Mouse (Mus musculus) stomach, embryonic 14.5 days (tissue): ENCODE results near the gene Slc38a4. TPM values are rescaled to one million over a fixed set of nuclear protein-coding genes. Genes with fewer than 3 reads are reported as not detected.

Experiments used
- ATAC-seq: fragments of 200-750 bp; cut with Nextera tagmentation; 2 replicates; pipeline ENCODE4 v1.8.0; 2017; ENCODE audit warnings: low read depth, moderate TSS enrichment; ENCODE audit not compliant: insufficient number of reproducible peaks, insufficient read depth, low FRiP score
- H3K27ac ChIP-seq: fragments of 300-500 bp; sonication (generic); 2 replicates; pipeline ENCODE4 v1.5.1; 2014; ENCODE audit warnings: mild to moderate bottlenecking, low read length, moderate library complexity, mixed read lengths
- H3K27me3 ChIP-seq: fragments of 300-500 bp; sonication (generic); 2 replicates; pipeline ENCODE4 v1.6.1; 2014; ENCODE audit warnings: low read length, control low read depth, mixed read lengths; ENCODE audit not compliant: control insufficient read depth, insufficient read depth
- H3K36me3 ChIP-seq: fragments of 300-500 bp; sonication (generic); 2 replicates; pipeline ENCODE4 v1.6.1; 2014; ENCODE audit warnings: mild to moderate bottlenecking, control low read depth, low read length, moderate library complexity, mixed read lengths; ENCODE audit not compliant: control insufficient read depth, insufficient read depth
- H3K4me1 ChIP-seq: fragments of 300-500 bp; sonication (generic); 2 replicates; pipeline ENCODE4 v1.6.1; 2014; ENCODE audit warnings: low read length, control low read depth, mixed read lengths; ENCODE audit not compliant: control insufficient read depth, insufficient read depth
- H3K4me2 ChIP-seq: fragments of 300-500 bp; sonication (generic); replicated peaks from 2 replicates; pipeline ENCODE4 v1.6.1; 2014; ENCODE audit warnings: low read depth, low read length, control low read depth
- H3K4me3 ChIP-seq: fragments of 300-500 bp; sonication (generic); 2 replicates; pipeline ENCODE4 v1.5.1; 2014; ENCODE audit warnings: low read depth, low read length, control low read depth
- H3K9ac ChIP-seq: fragments of 300-500 bp; sonication (generic); replicated peaks from 2 replicates; pipeline ENCODE4 v1.6.1; 2014; ENCODE audit warnings: low read depth, mild to moderate bottlenecking, control low read depth, low read length, moderate library complexity, mixed read lengths
- H3K9me3 ChIP-seq: fragments of 300-500 bp; sonication (generic); 2 replicates; pipeline ENCODE4 v1.6.1; 2016; ENCODE audit warnings: low read depth, low read length, control low read depth; ENCODE audit not compliant: control insufficient read depth
- WGBS: fragments of 180-500 bp; shearing (Covaris S2); extraction: QIAGEN DNeasy Blood & Tissue Kit; methylation state at CpG from one replicate; pipeline ENCODE4 v1.1.7; 2014; 5-methylcytosine and 5-hydroxymethylcytosine counted together
- polyA plus RNA-seq: library from polyadenylated mRNA; unstranded; fragments of >200 nt; fragmentation: Nextera tagmentation; extraction: Ambion mirVana; gene quantifications from 2 replicates; pipeline ENCODE4 v1.2.1, GENCODE M21; 2014

Slc38a4 gene
- polyA plus RNA-seq, 1 experiment from 2014 or later, result 59.1 TPM

DNA sequence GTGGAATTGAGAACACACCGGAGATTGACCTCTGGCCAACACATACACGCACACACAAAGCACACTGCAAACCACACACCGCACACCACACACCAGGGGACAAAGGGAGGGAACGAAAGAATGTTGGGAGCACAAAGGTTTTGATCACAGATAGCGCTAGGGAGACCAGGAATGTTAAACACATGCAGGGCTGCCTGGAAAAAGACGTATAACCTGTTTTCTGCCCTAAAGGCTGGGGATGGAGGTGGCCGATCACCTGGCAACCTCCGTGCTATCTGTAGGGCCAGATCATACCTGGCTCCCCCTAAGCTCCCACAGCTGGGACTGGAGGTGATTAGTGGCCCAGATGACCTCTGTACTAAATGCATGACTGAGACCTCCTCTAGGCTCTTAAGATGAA is 5.2 kb upstream of the Slc38a4 start:
- WGBS, result 73% methylated on average over 8 of the region's 8 CpGs
- H3K27ac ChIP-seq, result no peak overlapping the region
- ATAC-seq, result no peak; the same call in 1 of the 2 replicates
- no peaks in the 10 kb centered on the region for H3K27me3 ChIP-seq
- H3K9me3 ChIP-seq, result no peaks in the 10 kb centered on the region
- no peaks in the 10 kb centered on the region for H3K36me3 ChIP-seq
- no peak overlapping the region for H3K4me3 ChIP-seq
- peaks cover 4% of the 10 kb centered on the region; the same call in 1 of the 2 replicates for H3K4me1 ChIP-seq
- no peak overlapping the region for H3K9ac ChIP-seq
- no peak overlapping the region for H3K4me2 ChIP-seq

DNA sequence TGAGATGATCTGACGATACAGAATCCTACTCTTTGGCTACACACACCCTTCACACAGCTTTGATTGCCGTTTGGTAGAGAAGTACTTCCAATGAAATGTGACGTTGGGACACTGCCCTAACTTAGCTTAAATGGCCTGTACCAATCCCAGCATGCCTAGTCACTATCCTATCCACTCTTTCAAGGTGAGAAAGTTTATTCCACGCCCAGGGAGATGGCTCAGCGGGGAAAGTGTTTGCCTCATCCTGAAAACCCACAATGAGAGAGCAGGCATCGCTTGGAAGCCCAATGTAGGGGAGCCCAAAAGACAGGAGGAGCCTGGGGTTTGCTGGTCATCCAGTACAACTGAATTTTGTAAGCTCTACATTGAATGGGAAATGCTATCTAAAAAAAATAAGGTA is 4.8 kb upstream of the Slc38a4 start:
- 88% methylated on average over 6 of the region's 6 CpGs for WGBS
- Histone ChIP-seq H3K4me1 (no peaks in the 10 kb centered on the region; the same call in 1 of the 2 replicates), H3K4me3 (no peak overlapping the region), H3K27ac (no peak overlapping the region), H3K9ac (no peak overlapping the region), H3K27me3 (no peaks in the 10 kb centered on the region), H3K9me3 (no peaks in the 10 kb centered on the region), H3K4me2 (no peak overlapping the region), H3K36me3 (no peaks in the 10 kb centered on the region)
- no peak for ATAC-seq

- Histone ChIP-seq H3K9ac (no peak overlapping the region), H3K9me3 (peaks cover 2% of the 10 kb centered on the region; the same call in 1 of the 2 replicates), H3K4me1 (no peaks in the 10 kb centered on the region; the same call in 1 of the 2 replicates), H3K36me3 (no peaks in the 10 kb centered on the region), H3K27me3 (no peaks in the 10 kb centered on the region), H3K4me2 (no peak overlapping the region), H3K27ac (no peak overlapping the region), H3K4me3 (no peak overlapping the region)
- no peak for ATAC-seq
- 71% methylated on average over 14 of the region's 14 CpGs for WGBS
Observed at GRCm38 (mm10) chr15:97060102-97060501, 4.3 kb upstream of the Slc38a4 start.

- H3K27me3 ChIP-seq, result no peaks in the 10 kb centered on the region
- H3K9ac ChIP-seq, result no peak overlapping the region
- H3K9me3 ChIP-seq, result peaks cover 8% of the 10 kb centered on the region; the same call in 1 of the 2 replicates
- H3K36me3 ChIP-seq, result no peaks in the 10 kb centered on the region
- no peaks in the 10 kb centered on the region for H3K4me1 ChIP-seq
- H3K27ac ChIP-seq, result no peak overlapping the region
- WGBS, result 73% methylated on average over 24 of the region's 24 CpGs
- no peak for ATAC-seq
- H3K4me3 ChIP-seq, result no peak overlapping the region
- H3K4me2 ChIP-seq, result no peak overlapping the region
Observed at GRCm38 (mm10) chr15:97059071-97060041, 3.6 kb upstream of the Slc38a4 start.

DNA sequence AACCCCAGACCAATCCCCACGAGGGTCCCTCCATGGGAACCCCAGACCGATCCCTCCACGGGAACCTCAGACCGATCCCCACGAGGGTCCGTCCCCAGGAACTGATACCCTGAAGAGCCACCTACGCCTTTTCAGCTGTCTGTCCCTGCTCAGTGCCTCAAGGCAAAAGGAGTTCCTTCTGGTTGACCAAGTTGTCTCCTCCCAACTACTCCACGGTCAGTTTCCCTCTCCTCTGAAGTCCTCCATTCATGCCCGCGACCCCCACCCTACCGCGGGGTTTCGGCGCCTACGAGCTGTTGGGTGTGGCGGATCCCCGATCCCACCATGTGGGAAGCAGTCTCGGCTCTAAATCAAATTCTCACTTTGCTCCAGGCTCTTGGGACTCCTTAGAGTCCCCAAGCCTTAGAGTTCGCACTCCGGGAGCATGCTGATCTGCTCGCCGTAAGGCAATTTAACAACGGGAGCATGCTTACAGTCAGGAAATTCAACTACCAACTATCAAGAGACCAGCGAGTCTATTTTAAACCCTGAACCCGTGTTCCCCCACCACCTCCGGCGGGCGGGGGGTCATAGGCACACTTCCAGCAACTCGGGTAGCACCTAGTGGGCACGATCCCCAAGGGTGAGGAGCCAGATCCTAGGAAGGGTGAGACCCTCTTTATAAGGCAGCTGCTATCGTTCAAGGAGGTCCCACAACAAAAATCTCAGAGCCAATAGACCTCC is 828 bp downstream of the Slc38a4 start:
- Histone ChIP-seq H3K4me1 (peaks cover 3% of the 10 kb centered on the region; the same call in 1 of the 2 replicates), H3K9me3 (peaks cover 12% of the 10 kb centered on the region; the same call in 1 of the 2 replicates), H3K4me2 (peak overlapping the region; percentile 57), H3K36me3 (no peaks in the 10 kb centered on the region), H3K27me3 (no peaks in the 10 kb centered on the region), H3K27ac (peak overlapping the region; percentile 68), H3K4me3 (peak overlapping the region; percentile 47), H3K9ac (peak overlapping the region; percentile 52)
- WGBS, result 43% methylated on average over 31 of the region's 31 CpGs
- ATAC-seq, result no peak

- ATAC-seq, result no peak
- Histone ChIP-seq H3K27me3 (no peaks in the 10 kb centered on the region), H3K9me3 (peaks cover 12% of the 10 kb centered on the region; the same call in 1 of the 2 replicates), H3K4me3 (peak overlapping the region; percentile 47), H3K9ac (peak overlapping the region; percentile 52), H3K36me3 (no peaks in the 10 kb centered on the region), H3K4me1 (peaks cover 7% of the 10 kb centered on the region), H3K4me2 (peak overlapping the region; percentile 57), H3K27ac (peak overlapping the region; percentile 68; the same call in 1 of the 2 replicates)
- 53% methylated on average over 15 of the region's 15 CpGs for WGBS
Observed at GRCm38 (mm10) chr15:97054131-97054530, 1.6 kb downstream of the Slc38a4 start.

DNA sequence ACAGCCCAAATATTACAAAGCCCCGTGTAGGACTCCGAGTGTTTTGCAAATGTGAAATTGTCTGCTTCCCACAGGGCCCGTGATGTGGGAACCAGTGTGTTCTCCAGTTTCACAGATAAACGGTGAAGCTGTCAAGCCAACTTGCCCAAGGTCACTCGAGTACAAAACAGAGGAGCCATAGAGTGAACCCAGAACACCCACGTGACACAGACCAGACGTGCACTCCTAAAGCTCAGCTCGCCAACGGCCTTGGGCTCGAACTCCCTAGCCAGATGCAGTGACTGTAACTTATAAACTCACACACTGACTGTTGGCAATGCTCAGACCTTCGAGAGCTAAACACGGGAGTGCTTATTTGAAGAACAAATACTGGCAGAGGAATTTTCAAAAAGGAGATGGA is 5.3 kb downstream of the Slc38a4 start:
- H3K27me3 ChIP-seq, result no peaks in the 10 kb centered on the region
- no peak overlapping the region for H3K27ac ChIP-seq
- H3K4me1 ChIP-seq, result peaks cover 11% of the 10 kb centered on the region
- H3K4me3 ChIP-seq, result no peak overlapping the region
- H3K4me2 ChIP-seq, result no peak overlapping the region
- no peak for ATAC-seq
- no peaks in the 10 kb centered on the region for H3K36me3 ChIP-seq
- H3K9me3 ChIP-seq, result peaks cover 12% of the 10 kb centered on the region; the same call in 1 of the 2 replicates
- H3K9ac ChIP-seq, result no peak overlapping the region
- WGBS, result 35% methylated on average over 12 of the region's 12 CpGs

DNA sequence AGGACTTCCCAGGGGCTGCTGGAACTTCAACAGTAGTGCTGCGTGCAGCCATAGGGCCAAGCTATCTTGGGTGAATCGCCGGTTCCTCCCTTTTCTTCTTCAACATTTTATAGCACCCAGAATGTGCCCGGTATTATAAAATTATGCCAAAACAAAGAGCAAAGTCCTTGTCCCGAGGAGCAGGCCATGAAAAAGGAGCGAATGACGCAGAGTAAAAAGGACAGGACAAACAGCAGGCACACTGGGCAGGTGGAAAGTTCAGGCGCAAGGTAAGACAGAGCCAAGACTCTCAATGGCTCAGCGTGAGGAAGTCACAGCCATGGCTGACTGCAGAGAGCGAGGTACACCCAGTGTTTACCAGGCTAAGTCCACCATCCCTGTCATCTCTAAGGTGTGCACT is 5.7 kb downstream of the Slc38a4 start:
- no peaks in the 10 kb centered on the region for H3K36me3 ChIP-seq
- H3K9ac ChIP-seq, result no peak overlapping the region
- WGBS, result 62% methylated on average over 10 of the region's 10 CpGs
- 0 out of 2 replicates have a peak overlapping the region, but pooled peaks have one; percentile 10 for H3K4me2 ChIP-seq
- no peaks in the 10 kb centered on the region for H3K27me3 ChIP-seq
- H3K4me1 ChIP-seq, result peaks cover 11% of the 10 kb centered on the region
- no peak for ATAC-seq
- peak overlapping the region; percentile 7; the same call in 1 of the 2 replicates for H3K27ac ChIP-seq
- peaks cover 9% of the 10 kb centered on the region; the same call in 1 of the 2 replicates for H3K9me3 ChIP-seq
- H3K4me3 ChIP-seq, result no peak overlapping the region
